Mouse (Mus musculus) liver, embryonic 16.5 days (tissue): ENCODE measurements around the gene Cyp27b1. TPM values are rescaled to one million over a fixed set of nuclear protein-coding genes. Genes with fewer than 3 reads are reported as not detected.

Experiments
- ATAC-seq: fragments of 200-750 bp; cut with Nextera tagmentation; 2 replicates; pipeline ENCODE4 v1.8.0; 2017; ENCODE audit warnings: low read depth, mild to moderate bottlenecking, moderate number of reproducible peaks, moderate library complexity
- H3K27ac ChIP-seq: fragments of 300-500 bp; sonication (generic); 2 replicates; pipeline ENCODE4 v1.5.1; 2014; ENCODE audit warnings: mild to moderate bottlenecking, low read length
- H3K27me3 ChIP-seq: fragments of 300-500 bp; sonication (generic); 2 replicates; pipeline ENCODE4 v1.6.1; 2014; ENCODE audit warnings: low read depth, low read length, mixed read lengths; ENCODE audit not compliant: control insufficient read depth, insufficient read depth
- H3K36me3 ChIP-seq: fragments of 300-500 bp; sonication (generic); 2 replicates; pipeline ENCODE4 v1.6.1; 2014; ENCODE audit warnings: mild to moderate bottlenecking; ENCODE audit not compliant: control insufficient read depth, insufficient read depth
- H3K4me1 ChIP-seq: fragments of 300-500 bp; sonication (generic); 2 replicates; pipeline ENCODE4 v1.6.1; 2014; ENCODE audit warnings: low read depth, low read length, mixed read lengths; ENCODE audit not compliant: control insufficient read depth
- H3K4me2 ChIP-seq: fragments of 300-500 bp; sonication (generic); 2 replicates; pipeline ENCODE4 v1.6.1; 2014; ENCODE audit warnings: low read depth, low read length, mixed read lengths
- H3K4me3 ChIP-seq: fragments of 300-500 bp; sonication (generic); 2 replicates; pipeline ENCODE4 v1.5.1; 2014; ENCODE audit warnings: low read depth, mild to moderate bottlenecking, low read length
- H3K9ac ChIP-seq: fragments of 300-500 bp; sonication (generic); 2 replicates; pipeline ENCODE4 v1.6.1; 2014; ENCODE audit warnings: low read depth, low read length
- H3K9me3 ChIP-seq: fragments of 300-500 bp; sonication (generic); replicated peaks from 2 replicates; pipeline ENCODE4 v1.6.1; 2016; ENCODE audit warnings: low read length; ENCODE audit not compliant: control insufficient read depth
- WGBS: fragments of 180-500 bp; shearing (Covaris S2); extraction: QIAGEN DNeasy Blood & Tissue Kit; methylation state at CpG from one replicate; pipeline ENCODE4 v1.1.7; 2014; ENCODE audit not compliant: insufficient replicate concordance; 5-methylcytosine and 5-hydroxymethylcytosine counted together
- polyA plus RNA-seq: library from polyadenylated mRNA; unstranded; fragments of >200 nt; fragmentation: Nextera tagmentation; extraction: Ambion mirVana; gene quantifications from 2 replicates; pipeline ENCODE4 v1.2.1, GENCODE M21; 2015

The Cyp27b1 gene
- polyA plus RNA-seq, 1 experiment from 2014 or later, result 0.04 TPM

GRCm38 (mm10) chr10:127078677-127079575, 30.9 kb downstream of the Cyp27b1 start:
- H3K27me3 ChIP-seq, result peaks cover 30% of the 10 kb centered on the region
- H3K4me2 ChIP-seq, result peak overlapping the region; percentile 61
- peak overlapping the region; percentile 34 for H3K4me3 ChIP-seq
- H3K27ac ChIP-seq, result no peak overlapping the region
- no peaks in the 10 kb centered on the region for H3K36me3 ChIP-seq
- H3K9ac ChIP-seq, result no peak overlapping the region
- no peak for ATAC-seq
- H3K9me3 ChIP-seq, result no peaks in the 10 kb centered on the region
- 18% methylated on average over 38 of the region's 49 CpGs for WGBS
- H3K4me1 ChIP-seq, result peaks cover 21% of the 10 kb centered on the region

- Histone ChIP-seq H3K27ac (no peak overlapping the region), H3K36me3 (no peaks in the 10 kb centered on the region), H3K9me3 (no peaks in the 10 kb centered on the region), H3K4me3 (peak overlapping the region; percentile 34), H3K27me3 (peaks cover 30% of the 10 kb centered on the region), H3K4me1 (peaks cover 21% of the 10 kb centered on the region), H3K9ac (no peak overlapping the region), H3K4me2 (peak overlapping the region; percentile 61)
- 52% methylated on average over 70 of the region's 70 CpGs for WGBS
- peak; percentile 6; the same call in 1 of the 2 replicates for ATAC-seq
Observed at GRCm38 (mm10) chr10:127079665-127080391, 31.8 kb downstream of the Cyp27b1 start.

- no peak for ATAC-seq
- no peaks in the 10 kb centered on the region for H3K9me3 ChIP-seq
- no peak overlapping the region for H3K9ac ChIP-seq
- H3K36me3 ChIP-seq, result no peaks in the 10 kb centered on the region
- H3K4me2 ChIP-seq, result peak overlapping the region; percentile 49
- peaks cover 30% of the 10 kb centered on the region for H3K27me3 ChIP-seq
- WGBS, result 40% methylated on average over 48 of the region's 48 CpGs
- peaks cover 20% of the 10 kb centered on the region for H3K4me1 ChIP-seq
- H3K27ac ChIP-seq, result no peak overlapping the region
- H3K4me3 ChIP-seq, result 0 out of 2 replicates have a peak overlapping the region, but pooled peaks have one; percentile 9
Observed at GRCm38 (mm10) chr10:127080901-127081780, 33.1 kb downstream of the Cyp27b1 start.

GRCm38 (mm10) chr10:127081996-127082620, 34.1 kb downstream of the Cyp27b1 start:
- H3K27ac ChIP-seq, result no peak overlapping the region
- no peak overlapping the region for H3K4me3 ChIP-seq
- no peak overlapping the region for H3K9ac ChIP-seq
- no peak overlapping the region for H3K4me2 ChIP-seq
- no peaks in the 10 kb centered on the region for H3K36me3 ChIP-seq
- ATAC-seq, result no peak
- H3K27me3 ChIP-seq, result peaks cover 30% of the 10 kb centered on the region
- peaks cover 11% of the 10 kb centered on the region for H3K4me1 ChIP-seq
- 50% methylated on average over 8 of the region's 8 CpGs for WGBS
- no peaks in the 10 kb centered on the region for H3K9me3 ChIP-seq

GRCm38 (mm10) chr10:127083292-127083914, 35.4 kb downstream of the Cyp27b1 start:
- no peak overlapping the region for H3K4me2 ChIP-seq
- H3K27me3 ChIP-seq, result peaks cover 30% of the 10 kb centered on the region
- H3K9ac ChIP-seq, result no peak overlapping the region
- no peak for ATAC-seq
- H3K9me3 ChIP-seq, result no peaks in the 10 kb centered on the region
- H3K4me3 ChIP-seq, result no peak overlapping the region
- peaks cover 7% of the 10 kb centered on the region for H3K4me1 ChIP-seq
- H3K36me3 ChIP-seq, result no peaks in the 10 kb centered on the region
- no peak overlapping the region for H3K27ac ChIP-seq
- 58% methylated on average over 8 of the region's 8 CpGs for WGBS

- Histone ChIP-seq H3K9me3 (no peaks in the 10 kb centered on the region), H3K27me3 (peaks cover 26% of the 10 kb centered on the region), H3K4me3 (no peak overlapping the region), H3K27ac (no peak overlapping the region), H3K4me2 (no peak overlapping the region), H3K36me3 (no peaks in the 10 kb centered on the region), H3K4me1 (peaks cover 7% of the 10 kb centered on the region), H3K9ac (no peak overlapping the region)
- no peak for ATAC-seq
- WGBS, result 71% methylated on average over 5 of the region's 5 CpGs
Observed at GRCm38 (mm10) chr10:127083915-127084306, 35.9 kb downstream of the Cyp27b1 start.

- no peak overlapping the region for H3K4me2 ChIP-seq
- H3K36me3 ChIP-seq, result no peaks in the 10 kb centered on the region
- 80% methylated on average over 9 of the region's 9 CpGs for WGBS
- peaks cover 15% of the 10 kb centered on the region for H3K27me3 ChIP-seq
- no peak overlapping the region for H3K9ac ChIP-seq
- no peak overlapping the region for H3K27ac ChIP-seq
- H3K4me1 ChIP-seq, result peaks cover 4% of the 10 kb centered on the region; the same call in 1 of the 2 replicates
- H3K9me3 ChIP-seq, result no peaks in the 10 kb centered on the region
- H3K4me3 ChIP-seq, result no peak overlapping the region
- ATAC-seq, result no peak
Observed at GRCm38 (mm10) chr10:127085052-127085451, 37.0 kb downstream of the Cyp27b1 start.

GRCm38 (mm10) chr10:127085633-127086032, 37.6 kb downstream of the Cyp27b1 start:
- Histone ChIP-seq H3K27ac (no peak overlapping the region), H3K4me3 (no peak overlapping the region), H3K36me3 (no peaks in the 10 kb centered on the region), H3K27me3 (peaks cover 11% of the 10 kb centered on the region), H3K9ac (no peak overlapping the region), H3K4me2 (no peak overlapping the region), H3K9me3 (no peaks in the 10 kb centered on the region), H3K4me1 (peaks cover 4% of the 10 kb centered on the region; the same call in 1 of the 2 replicates)
- no peak for ATAC-seq
- WGBS, result 67% methylated on average over 6 of the region's 6 CpGs
